Mouse (Mus musculus) testis, postnatal 14 days (tissue): ENCODE measurements around the gene Gm48552.

Source experiments
- DNase-seq: peaks from one replicate; pipeline ENCODE4 v3.0.0; 2021; ENCODE audit warnings: low spot score

Gene Gm48552

DNA sequence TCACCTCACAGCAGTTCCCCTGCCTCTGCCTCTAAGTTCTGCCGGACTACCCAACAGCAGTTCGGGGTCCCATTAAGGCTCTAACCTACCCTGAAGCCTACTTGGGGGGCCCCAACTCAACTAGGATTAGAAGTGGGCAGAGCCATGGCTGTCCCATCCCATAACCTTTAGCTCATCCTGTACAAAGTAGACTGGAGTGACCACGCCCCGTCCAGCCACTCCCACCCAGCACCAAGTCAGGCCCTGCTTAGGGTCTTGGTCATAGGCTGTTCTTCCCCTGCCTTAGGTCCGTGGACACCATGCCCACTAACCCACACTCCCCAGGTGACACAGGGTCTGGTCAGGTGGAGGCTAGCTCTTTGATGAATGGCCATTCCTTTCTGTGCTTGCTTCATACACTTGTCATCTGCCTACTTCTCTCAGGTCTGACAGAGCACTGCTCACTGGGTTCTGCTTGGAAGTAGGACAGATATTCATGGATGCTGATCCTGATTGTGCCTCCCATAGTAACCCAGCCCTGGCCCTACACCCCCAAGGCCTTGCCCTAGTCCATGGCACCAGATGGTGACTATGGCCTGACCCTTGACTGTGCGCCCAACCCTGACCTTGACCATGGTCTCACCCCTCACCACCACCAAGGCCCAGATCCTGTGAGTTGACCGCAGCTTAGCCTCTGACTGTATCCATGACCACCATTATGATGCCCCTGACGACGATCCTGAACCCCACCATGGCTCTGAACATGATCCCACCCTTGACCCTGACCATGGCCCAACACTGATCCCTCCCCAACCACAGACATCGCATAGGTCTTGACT is 30.5 kb downstream of the Gm48552 start:
- DNase-seq: no peak

DNA sequence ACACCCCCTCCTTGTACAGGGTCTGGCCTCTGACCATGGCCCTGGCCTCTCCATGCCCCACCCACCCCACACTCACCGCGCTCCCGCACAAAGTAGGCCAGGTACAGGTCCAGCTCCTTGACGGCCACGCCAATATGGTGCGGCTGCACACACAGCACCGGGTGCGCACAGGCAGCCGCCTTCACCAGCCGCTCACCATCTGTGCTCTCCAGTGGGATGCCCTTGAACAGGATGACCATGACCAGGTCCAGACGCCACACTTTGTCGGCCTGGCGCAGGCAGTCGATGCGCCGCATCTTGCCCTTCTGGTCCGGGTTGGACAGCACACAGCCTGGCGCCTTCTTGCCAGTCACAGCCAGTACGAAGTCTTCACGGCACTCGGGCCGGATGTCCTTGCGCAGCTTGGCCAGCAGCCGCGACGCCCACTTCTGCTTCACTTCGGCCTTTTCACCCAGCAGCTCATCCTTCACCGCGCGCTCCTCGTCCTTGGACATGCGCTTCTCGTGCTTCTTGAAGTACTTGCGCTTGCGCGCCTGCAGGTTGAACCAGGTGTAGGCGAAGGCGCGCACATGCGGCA is 31.5 kb downstream of the Gm48552 start:
- peak; percentile 57 for DNase-seq

DNA sequence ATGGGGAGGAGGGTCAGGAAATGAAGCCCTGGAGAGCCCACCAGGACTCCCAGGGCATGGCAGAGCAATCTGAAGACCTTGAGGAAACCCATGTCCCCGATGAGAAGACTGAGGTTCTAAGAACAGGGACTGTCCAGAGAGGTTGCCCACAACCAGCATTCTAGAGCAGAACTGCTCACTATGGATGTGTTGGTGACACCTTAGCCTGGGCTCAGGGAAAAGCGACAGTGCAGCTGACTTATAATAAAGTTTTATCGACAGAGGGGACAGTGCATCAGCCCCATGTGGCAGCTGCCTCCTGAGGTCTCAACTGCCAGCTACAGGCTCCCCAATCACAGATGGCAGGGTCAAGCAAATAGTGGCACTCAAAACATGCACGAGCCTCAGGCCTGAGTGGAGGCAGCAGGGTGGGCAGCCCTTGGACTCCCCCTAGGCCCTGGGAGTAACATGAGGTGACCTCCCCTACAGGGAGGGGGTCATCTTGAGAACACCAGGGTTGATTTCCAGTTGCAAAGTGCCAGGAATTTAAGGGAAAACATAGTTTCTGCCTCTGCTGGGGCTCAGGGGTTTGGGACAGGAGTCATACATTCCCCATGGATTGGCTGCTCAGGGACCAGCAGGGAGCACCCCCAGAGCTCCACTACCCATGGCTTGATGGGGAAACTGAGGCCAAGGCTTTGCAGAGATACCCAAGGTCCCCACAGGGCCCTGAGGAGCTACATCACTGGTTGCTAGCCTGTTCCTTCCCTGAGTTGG is 32.4 kb downstream of the Gm48552 start:
- no peak for DNase-seq

DNA sequence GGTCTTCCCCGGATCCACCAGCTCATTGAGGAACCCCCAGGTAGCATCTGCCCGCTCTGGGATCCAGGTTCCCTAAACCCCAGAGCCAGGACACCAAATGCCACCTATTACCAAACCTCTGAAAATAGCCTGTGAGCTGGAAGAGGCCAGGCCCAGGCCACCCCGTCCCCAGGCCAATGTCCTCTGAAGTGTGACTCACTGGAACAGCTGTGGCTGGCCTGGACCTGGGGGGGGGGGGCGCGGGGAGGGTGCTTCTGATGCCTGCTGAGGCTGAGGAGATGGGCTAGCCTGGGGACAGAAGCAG is 32.9 kb downstream of the Gm48552 start:
- DNase-seq: no peak

DNA sequence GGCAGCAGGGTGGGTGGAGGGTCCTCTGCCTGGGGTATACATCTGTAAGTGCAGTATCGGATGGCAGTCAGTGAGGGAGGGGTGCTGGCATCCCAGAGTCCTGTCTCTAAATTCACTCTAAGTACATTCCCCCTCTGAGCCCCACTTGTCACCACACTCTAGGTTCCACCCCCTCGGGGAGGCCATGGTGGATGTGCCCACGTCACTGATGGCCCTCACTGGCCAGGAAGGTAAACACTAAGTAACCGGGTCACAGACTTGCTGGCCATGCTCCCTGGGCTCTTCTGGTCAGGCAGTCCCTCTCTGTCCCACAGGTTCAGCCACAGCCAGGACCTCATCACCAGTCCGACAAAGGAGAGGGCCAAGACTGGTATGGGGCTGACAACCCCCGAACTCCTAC is 33.4 kb downstream of the Gm48552 start:
- DNase-seq: no peak

DNA sequence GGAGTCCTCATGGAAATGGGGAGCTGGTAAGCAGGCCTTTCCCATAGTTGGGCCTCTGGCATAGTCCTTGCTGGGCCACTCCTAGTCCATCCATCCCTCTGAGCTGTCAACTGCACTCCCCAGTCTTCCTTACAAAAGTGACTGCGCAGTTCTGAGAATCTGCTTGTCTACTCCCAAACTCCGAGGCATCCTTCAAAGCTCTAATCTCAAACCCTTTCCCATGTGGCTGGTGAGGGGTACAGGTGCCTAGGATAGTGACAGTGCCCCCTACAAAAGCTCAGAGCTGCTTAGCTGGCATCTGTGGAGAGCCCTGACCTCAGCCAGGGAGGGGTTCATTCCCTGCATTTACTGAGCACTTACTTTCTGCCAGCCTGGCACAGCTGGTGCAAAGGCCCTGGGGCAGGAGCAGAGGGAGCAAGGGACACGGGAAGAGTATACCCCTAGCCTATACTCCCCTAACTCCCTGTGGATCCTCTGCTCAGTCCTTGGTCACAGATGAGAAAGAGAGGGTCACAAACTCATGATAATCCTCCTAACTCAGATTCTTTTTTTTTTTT is 33.9 kb downstream of the Gm48552 start:
- DNase-seq: no peak

DNA sequence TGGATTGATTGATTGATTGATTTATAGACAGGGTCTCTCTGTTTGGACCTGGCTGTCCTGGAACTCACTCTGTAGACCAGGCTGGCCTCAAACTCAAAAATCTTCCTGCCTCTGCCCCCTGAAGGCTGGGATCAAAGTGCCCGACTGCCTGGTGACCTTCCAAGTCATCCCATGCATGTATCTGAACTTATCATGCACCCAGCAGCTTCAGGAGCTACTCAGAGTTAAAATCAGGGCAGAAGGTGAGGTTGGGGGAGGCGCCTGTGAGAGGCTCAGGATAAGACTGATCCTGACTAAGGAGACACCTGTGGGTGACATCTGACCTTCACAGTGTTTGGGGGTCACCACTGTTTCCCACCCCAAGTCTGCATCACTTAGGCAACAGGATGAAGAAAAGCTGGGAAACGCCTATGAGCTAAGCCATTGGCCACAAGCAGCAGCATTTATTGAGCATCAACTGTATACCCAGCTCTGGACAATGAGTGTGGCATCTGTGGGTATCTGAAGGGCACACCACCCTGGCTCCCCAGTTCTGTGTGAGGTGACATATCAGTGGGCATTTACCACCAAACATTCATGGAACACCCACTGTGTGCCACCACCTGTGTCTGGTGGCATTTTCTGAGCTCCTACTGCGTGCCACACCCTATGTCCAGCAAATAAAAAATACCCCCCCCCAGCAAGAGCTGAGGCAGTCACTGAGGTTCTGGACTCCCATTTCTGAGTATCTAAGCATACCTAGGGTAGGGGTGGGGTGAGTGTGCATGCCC is 34.9 kb downstream of the Gm48552 start:
- DNase-seq: no peak

DNA sequence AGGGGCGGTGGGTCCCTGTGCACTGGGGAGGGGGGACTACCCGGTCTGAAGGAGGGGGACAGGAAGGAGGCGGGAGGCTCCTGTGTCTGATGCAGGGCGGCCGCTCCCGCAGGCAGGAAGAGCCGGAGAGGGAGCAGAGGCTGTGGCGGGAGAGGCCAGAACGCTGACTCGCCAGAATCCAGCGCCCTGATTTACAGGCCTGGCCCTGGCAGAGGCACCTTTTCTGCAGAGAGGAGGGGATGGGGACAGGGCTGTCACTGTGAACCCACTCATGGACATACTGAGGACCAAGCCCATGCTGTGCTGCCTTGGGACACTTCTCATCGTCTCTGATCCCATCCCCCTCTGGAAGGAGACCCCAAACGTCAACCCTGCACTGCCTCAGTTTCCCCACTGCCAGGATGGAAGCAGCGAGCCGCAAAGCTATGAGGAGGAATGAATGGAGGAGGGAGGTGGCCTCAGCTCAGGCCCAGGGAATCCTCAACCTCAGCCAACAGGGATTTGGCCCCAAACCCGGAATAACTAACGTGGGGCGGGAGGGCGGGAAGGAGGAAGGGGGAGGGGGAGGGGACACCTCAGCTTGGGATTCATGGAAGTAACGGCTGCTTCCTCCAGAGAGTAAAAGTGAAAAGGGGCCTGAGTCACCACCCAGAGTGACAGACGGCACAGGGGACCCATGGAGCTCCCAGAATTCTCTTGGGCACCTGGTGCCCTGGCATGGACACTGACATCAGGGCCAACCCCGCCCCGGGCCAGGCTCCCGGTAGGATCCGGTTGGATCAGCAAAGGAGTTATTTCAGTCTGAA is 35.6 kb downstream of the Gm48552 start:
- peak; percentile 27 for DNase-seq

DNA sequence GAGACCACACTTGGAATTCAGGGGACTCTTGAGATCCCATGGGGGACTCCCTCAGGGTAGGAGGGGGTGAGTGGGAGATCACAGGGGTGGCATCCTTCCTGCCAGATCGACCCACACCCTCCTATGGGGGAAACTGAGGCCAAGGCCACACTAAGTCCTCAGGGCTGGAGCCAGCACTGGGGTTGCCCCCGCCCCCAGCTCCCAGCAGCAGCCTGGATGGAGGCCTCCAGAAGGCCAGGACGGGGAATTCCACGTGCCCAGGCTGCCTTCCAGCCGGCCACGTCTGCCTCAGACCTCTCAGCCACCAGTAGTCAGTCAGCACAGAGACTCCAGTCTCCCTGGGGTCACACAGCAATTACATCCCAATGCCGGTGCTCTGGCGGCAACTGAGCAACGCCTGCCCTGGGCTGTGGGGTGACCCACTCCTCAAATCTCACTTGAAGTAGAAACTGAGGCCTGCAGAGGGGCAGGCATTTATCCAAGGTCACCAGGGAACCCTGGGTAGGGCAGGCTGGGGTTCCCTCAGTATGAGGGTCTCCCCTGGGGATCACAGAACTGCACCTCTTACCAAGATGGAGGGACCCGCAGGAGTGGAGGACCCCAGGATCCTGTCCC is 36.5 kb downstream of the Gm48552 start:
- DNase-seq: peak; percentile 40

DNA sequence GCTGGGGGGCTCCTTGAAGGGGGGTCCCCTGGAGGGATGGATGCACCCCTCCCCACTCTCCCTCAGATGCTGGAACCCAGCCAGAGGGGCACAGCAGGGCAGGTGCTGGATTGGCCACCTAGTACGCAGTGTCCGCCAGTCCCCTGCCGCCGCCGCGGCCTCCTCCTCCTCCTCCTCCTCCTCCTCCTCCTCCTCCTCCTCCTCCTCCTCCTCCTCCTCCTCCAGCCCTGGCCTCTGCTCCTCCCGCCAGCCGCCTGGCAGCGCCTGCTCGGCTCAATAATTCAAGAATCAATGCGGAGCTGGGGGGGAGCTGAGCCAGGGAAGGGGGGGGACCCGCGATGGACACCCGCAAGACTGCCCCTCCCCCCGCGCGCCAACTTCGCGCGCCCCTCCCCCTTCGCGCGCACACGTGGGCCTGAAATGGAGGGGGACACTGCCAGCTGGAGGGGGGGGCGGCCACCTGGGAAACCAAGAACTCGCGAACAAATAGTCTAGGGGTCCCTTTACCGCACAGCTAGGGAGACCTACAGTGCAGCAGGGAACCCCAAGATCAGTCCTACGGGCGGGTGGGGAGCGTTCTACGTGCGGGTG is 37.4 kb downstream of the Gm48552 start:
- DNase-seq: peak; percentile 25

DNA sequence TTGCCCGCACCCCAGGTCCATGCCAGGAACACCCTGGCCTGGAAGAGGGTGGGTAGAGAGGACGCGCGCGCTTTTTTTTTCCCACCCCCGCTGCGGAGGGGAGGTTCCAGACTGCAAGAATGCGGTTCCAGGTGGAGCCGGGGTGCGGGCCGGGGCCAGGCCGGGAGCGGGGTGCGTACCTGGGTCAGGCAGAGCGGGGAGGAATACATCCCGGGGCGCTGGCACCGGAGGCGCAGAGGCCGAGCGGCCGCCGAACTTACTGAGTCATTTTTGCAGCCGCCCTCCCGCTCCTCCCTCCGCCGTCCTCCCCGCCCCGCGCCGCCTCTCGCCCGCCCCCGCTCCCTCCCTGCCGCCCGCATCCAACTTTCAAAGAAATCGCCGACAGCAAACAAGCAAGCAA is 38.1 kb downstream of the Gm48552 start:
- peak; percentile 58 for DNase-seq

DNA sequence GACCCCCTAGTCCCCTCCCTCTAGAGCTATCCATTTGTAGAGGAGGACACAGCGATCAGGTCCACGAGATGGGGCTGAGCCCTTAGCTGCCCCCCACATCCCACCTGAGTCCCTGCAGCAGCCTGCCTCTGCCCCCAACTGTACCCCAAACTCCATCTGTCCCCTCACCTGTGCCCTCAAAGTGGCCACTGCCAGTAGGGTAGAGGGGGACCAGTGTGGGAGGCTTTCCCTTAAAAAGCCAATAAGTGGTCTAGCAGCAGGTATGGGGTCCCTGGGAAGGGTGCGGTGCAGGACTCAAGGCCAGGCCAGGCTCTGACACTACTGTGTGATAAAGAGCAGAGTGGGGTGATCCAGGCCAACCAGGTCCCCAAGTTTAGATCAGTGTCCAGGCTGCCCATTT is 38.5 kb downstream of the Gm48552 start:
- peak; percentile 11 for DNase-seq

DNA sequence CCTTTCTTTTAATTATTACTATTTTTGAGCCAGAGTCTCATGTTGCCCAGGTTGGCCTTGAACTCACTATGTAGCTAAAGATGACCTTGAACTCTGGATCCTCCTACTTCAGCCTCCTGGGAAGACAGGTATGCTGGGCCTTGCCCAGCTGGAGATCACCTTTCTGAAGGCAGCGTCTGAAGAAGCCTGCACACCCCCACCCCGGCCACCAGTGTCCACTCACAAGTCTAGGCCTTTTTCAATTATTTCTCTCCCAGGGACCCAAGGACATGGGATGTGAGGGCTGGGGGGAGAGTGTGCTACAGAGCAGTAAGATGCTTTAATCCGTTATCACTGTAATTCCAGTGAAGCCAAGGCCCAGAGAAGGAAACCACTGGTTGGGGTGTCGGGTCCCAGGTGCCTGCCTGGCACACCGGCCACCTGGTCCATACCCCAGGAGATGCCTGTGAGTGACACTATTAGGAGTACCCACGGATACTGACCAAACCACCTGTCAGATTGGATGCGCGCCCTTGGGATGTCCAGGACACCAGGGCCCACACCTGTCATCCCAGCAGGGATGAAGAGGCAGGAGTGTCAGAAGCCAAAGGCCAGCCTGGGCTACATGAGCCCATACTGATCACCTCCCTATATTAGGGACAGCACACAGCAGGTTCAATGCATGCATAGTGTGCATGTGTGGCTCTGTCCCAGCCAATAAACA is 39.1 kb downstream of the Gm48552 start:
- peak; percentile 12 for DNase-seq

DNA sequence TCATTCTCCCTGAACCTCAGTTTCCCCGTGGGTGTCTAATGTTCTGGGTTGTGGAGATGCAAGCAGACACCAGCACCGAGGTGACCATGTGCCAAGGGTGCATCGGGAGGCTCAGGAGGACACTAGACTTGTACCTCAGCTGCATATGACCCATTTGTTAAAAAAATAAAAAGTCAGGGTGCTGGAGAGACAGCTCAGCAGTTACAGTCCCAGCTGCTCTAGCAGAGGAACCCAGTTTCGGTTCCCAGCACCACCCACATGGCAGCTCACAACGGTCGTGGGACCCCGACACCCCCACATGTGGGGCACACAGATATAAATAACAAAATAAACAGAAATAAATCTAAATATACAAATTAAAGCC is 39.7 kb downstream of the Gm48552 start:
- DNase-seq: no peak

DNA sequence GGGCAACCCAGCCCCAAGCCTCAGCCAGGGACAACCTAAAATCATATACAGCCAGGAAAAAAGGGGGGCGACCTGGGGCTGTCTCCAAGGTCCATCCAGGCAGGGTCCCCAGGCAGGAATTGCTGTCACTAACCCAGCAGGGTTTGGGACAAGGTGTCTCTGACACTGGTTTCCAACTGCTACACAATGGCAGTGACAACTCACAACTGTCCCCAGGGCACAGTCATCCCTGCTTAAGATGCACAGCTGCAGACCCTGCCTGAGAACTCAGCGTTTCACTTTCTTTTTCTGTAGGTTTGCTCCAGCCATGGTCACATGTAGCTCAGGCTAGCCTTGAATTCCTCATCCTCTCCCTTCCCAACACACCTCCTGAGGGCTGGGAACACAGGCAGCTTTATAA is 40.3 kb downstream of the Gm48552 start:
- DNase-seq: peak; percentile 16

DNA sequence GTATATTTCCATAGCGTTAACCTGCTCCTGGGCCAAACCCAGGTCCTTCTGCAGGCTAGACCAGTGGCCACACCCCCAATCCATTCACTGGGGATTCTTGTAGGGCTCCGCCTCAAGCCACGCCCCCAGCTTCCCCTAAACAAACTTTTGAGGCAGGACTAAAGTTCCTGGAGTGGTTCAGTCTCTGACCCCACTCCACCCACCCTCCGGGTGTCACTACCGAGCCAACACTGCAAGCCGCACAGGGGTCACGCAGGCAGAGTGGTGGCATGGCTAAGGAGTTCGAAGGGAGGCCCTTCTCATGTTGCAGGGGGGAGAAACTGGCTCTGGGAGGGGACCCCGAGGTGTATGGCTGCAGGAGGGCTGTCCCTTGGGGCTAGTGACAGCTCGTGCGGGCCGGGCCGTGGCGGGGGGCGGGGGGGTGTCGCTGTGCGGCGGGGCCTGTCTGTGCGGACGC is 40.8 kb downstream of the Gm48552 start:
- DNase-seq: peak; percentile 87

DNA sequence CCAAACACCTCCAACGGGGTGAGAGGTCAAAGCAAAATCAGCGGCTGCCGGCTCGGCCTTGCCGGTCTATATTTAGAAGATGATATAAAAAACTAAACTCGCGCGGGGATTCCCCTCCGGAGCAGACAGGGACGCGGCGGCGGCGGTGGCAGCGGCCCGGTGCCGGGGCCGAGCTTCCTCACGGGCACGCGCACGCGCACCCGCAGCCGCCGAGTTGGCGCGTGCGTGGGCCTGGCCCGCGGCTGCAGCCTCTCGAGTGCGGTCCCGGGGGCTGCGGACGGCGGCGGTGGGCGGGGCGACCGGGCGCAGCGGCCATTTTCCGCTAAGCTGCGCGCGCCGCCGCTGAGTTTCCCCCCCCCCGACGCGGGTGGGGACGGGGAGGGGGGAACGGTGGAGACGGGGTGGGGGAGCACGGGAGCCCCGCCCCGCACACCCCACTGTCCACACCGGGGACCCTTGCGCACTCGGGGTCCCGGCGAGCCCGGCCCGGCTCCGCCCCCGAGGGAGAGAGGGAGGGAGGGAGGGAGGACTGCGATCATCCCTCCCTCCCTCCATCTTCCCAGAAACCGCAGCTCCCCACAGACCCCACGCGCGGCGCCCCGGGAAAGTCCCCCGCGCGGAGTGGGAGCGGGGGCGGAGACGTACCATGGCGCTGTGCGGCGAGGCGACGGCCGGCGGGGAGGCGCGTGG is 41.5 kb downstream of the Gm48552 start:
- DNase-seq: peak; percentile 81

DNA sequence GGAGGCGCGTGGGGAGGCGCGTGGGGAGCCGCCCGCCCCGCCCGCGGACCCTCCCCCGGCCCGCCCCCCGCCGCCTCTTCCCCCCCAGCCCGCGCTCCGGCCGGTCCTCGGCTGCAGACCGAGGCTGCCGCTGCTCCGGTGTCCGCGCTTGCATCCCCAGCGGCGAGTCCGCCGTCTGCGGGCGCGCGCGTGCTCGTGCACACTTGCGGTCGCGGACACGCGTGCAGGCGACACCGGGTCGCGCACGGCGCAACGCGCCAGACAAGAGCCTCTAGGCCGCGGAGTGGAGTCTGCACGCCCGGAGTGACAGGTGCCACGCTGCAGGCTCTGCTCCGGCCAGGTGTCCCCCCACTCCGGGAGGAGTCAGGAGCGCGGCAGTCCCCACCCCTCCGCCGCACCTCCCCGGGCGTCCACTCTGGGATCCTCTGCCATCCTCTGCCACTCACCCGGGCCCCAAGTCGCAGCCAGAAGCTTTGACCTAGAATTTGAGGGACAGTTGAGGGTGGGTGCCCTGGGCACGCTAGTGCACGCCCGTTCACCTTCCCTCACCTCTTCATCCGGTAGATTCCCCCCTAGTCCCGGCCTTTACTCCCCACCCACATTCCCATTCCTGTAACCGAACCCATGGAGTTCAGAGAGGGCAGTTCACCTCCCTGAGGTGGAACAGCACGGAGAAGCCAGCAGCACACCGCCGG is 42.2 kb downstream of the Gm48552 start:
- DNase-seq: peak; percentile 72
